Mouse (Mus musculus) embryonic facial prominence, embryonic 15.5 days (tissue): ENCODE data around the gene Hist1h3g. TPM values are rescaled to one million over a fixed set of nuclear protein-coding genes. Genes with fewer than 3 reads are reported as not detected.
"Not testable (repeated sequence)": the region's sequence is repeated elsewhere in the genome, so short reads cannot be mapped to it uniquely, and the experiment has no call there.

Source experiments
- ATAC-seq: fragments of 200-750 bp; cut with Nextera tagmentation; 2 replicates; pipeline ENCODE4 v1.8.0; 2017; ENCODE audit warnings: low read depth, moderate TSS enrichment; ENCODE audit not compliant: insufficient number of reproducible peaks, low FRiP score, low TSS enrichment
- H3K27ac ChIP-seq: fragments of 300-500 bp; sonication (generic); replicated peaks from 2 replicates; pipeline ENCODE4 v1.5.1; 2015; ENCODE audit warnings: mild to moderate bottlenecking, inconsistent platforms
- H3K27me3 ChIP-seq: fragments of 300-500 bp; sonication (generic); 2 replicates; pipeline ENCODE4 v1.6.1; 2015; ENCODE audit warnings: inconsistent platforms
- H3K36me3 ChIP-seq: fragments of 300-500 bp; sonication (generic); 2 replicates; pipeline ENCODE4 v1.6.1; 2015; ENCODE audit warnings: mild to moderate bottlenecking, inconsistent platforms
- H3K4me1 ChIP-seq: fragments of 300-500 bp; sonication (generic); 2 replicates; pipeline ENCODE4 v1.6.1; 2015; ENCODE audit warnings: inconsistent platforms
- H3K4me2 ChIP-seq: fragments of 300-500 bp; sonication (generic); replicated peaks from 2 replicates; pipeline ENCODE4 v1.6.1; 2015; ENCODE audit warnings: mild to moderate bottlenecking, inconsistent platforms
- H3K4me3 ChIP-seq: fragments of 300-500 bp; sonication (generic); replicated peaks from 2 replicates; pipeline ENCODE4 v1.5.1; 2015; ENCODE audit warnings: mild to moderate bottlenecking, inconsistent platforms
- H3K9ac ChIP-seq: fragments of 300-500 bp; sonication (generic); 2 replicates; pipeline ENCODE4 v1.6.1; 2015; ENCODE audit warnings: inconsistent platforms
- H3K9me3 ChIP-seq: fragments of 300-500 bp; sonication (generic); replicated peaks from 2 replicates; pipeline ENCODE4 v1.6.1; 2016; ENCODE audit warnings: inconsistent platforms
- WGBS: fragments of 180-500 bp; shearing (Covaris S2); methylation state at CpG from one replicate; pipeline ENCODE4 v1.1.7; 2015; 5-methylcytosine and 5-hydroxymethylcytosine counted together
- polyA plus RNA-seq: library from polyadenylated mRNA; unstranded; fragments of >200 nt; fragmentation: Nextera tagmentation; extraction: Ambion mirVana; gene quantifications from 2 replicates; pipeline ENCODE4 v1.2.1, GENCODE M21; 2015

Hist1h3g gene
- 3.2 and 5.3 TPM in 2 replicates for polyA plus RNA-seq

GRCm38 (mm10) chr13:23535137-23536075 lies at the start of gene Hist1h3g:
TSS of gene Hist1h3g (plus strand) at chr13:23535422.
- Histone ChIP-seq H3K4me2 (peak within 1 kb of the TSS; percentile 72), H3K9ac (peak within 1 kb of the TSS; percentile 35), H3K4me1 (peaks cover 29% of the 10 kb centered on the region), H3K4me3 (peak within 1 kb of the TSS; percentile 61), H3K27ac (peak within 1 kb of the TSS; percentile 92)
- not testable (repeated sequence) for H3K9me3 ChIP-seq, H3K27me3 ChIP-seq, H3K36me3 ChIP-seq
- peak; percentile 90 for ATAC-seq
- under 1% methylated on average over 47 of the region's 62 CpGs for WGBS

GRCm38 (mm10) chr13:23488400-23489322 lies 46.6 kb upstream of the Hist1h3g start, which contains the start of gene Btn2a2:
TSS of gene Btn2a2 (minus strand) at chr13:23488857.
- 0 out of 2 replicates have a peak, but pooled peaks cover 5% of the 10 kb centered on the region for H3K4me1 ChIP-seq
- peak; percentile 94 for ATAC-seq

GRCm38 (mm10) chr13:23490863-23491262 lies 44.4 kb upstream of the Hist1h3g start:
- H3K9ac ChIP-seq = no peak overlapping the region
- H3K4me2 ChIP-seq = no peak overlapping the region
- H3K9me3 ChIP-seq = no peaks in the 10 kb centered on the region
- no peaks in the 10 kb centered on the region for H3K36me3 ChIP-seq
- 61% methylated on average over 1 of the region's 1 CpGs for WGBS
- no peak for ATAC-seq
- no peaks in the 10 kb centered on the region for H3K27me3 ChIP-seq
- no peak overlapping the region for H3K27ac ChIP-seq
- 0 out of 2 replicates have a peak, but pooled peaks cover 5% of the 10 kb centered on the region for H3K4me1 ChIP-seq
- no peak overlapping the region for H3K4me3 ChIP-seq

More at GRCm38 (mm10) chr13:23488400-23489322, 46.6 kb upstream of the Hist1h3g start, which contains the start of gene Btn2a2:
- Histone ChIP-seq H3K4me2 (peak within 1 kb of the TSS; percentile 75), H3K27ac (no peak within 1 kb of the TSS), H3K9me3 (no peaks in the 10 kb centered on the region), H3K27me3 (no peaks in the 10 kb centered on the region), H3K9ac (no peak within 1 kb of the TSS), H3K4me3 (peak within 1 kb of the TSS; percentile 46), H3K36me3 (no peaks in the 10 kb centered on the region)
- 2% methylated on average over 13 of the region's 14 CpGs for WGBS

- no peaks in the 10 kb centered on the region for H3K9me3 ChIP-seq
- no peaks in the 10 kb centered on the region for H3K27me3 ChIP-seq
- H3K4me2 ChIP-seq = no peak overlapping the region
- no peak overlapping the region for H3K4me3 ChIP-seq
- no peak overlapping the region for H3K27ac ChIP-seq
- H3K9ac ChIP-seq = no peak overlapping the region
- no peak for ATAC-seq
- WGBS = 16% methylated on average over 1 of the region's 1 CpGs
- H3K4me1 ChIP-seq = 0 out of 2 replicates have a peak, but pooled peaks cover 5% of the 10 kb centered on the region
- H3K36me3 ChIP-seq = no peaks in the 10 kb centered on the region
These were observed 44.0 kb upstream of the Hist1h3g start for GRCm38 (mm10) chr13:23491263-23491662.

GRCm38 (mm10) chr13:23491990-23492389 lies 43.2 kb upstream of the Hist1h3g start:
- no peak overlapping the region for H3K27ac ChIP-seq
- ATAC-seq = no peak
- no peaks in the 10 kb centered on the region for H3K36me3 ChIP-seq
- 10% methylated on average over 14 of the region's 14 CpGs for WGBS
- H3K27me3 ChIP-seq = no peaks in the 10 kb centered on the region
- 0 out of 2 replicates have a peak, but pooled peaks cover 5% of the 10 kb centered on the region for H3K4me1 ChIP-seq
- no peak overlapping the region for H3K9ac ChIP-seq
- no peaks in the 10 kb centered on the region for H3K9me3 ChIP-seq
- peak overlapping the region; percentile 27 for H3K4me3 ChIP-seq
- H3K4me2 ChIP-seq = peak overlapping the region; percentile 37; the same call in 1 of the 2 replicates

GRCm38 (mm10) chr13:23495526-23495925 lies 39.7 kb upstream of the Hist1h3g start:
- Histone ChIP-seq H3K4me3 (no peak overlapping the region), H3K4me2 (no peak overlapping the region), H3K4me1 (peaks cover 16% of the 10 kb centered on the region; the same call in 1 of the 2 replicates), H3K9me3 (no peaks in the 10 kb centered on the region), H3K9ac (no peak overlapping the region), H3K27ac (no peak overlapping the region), H3K36me3 (no peaks in the 10 kb centered on the region), H3K27me3 (no peaks in the 10 kb centered on the region)
- WGBS = 71% methylated on average over 6 of the region's 6 CpGs
- no peak for ATAC-seq

GRCm38 (mm10) chr13:23497656-23498321 lies 37.4 kb upstream of the Hist1h3g start:
- H3K4me2 ChIP-seq = peak overlapping the region; percentile 41
- 6% methylated on average over 19 of the region's 19 CpGs for WGBS
- H3K9ac ChIP-seq = no peak overlapping the region
- H3K4me1 ChIP-seq = peaks cover 11% of the 10 kb centered on the region; the same call in 1 of the 2 replicates
- no peaks in the 10 kb centered on the region for H3K27me3 ChIP-seq
- H3K9me3 ChIP-seq = no peaks in the 10 kb centered on the region
- H3K27ac ChIP-seq = no peak overlapping the region
- no peak for ATAC-seq
- peak overlapping the region; percentile 34 for H3K4me3 ChIP-seq
- H3K36me3 ChIP-seq = no peaks in the 10 kb centered on the region

GRCm38 (mm10) chr13:23498653-23499052 lies 36.6 kb upstream of the Hist1h3g start:
- Histone ChIP-seq H3K4me3 (peak overlapping the region; percentile 34), H3K4me1 (peaks cover 13% of the 10 kb centered on the region; the same call in 1 of the 2 replicates), H3K27ac (no peak overlapping the region), H3K4me2 (peak overlapping the region; percentile 41), H3K36me3 (no peaks in the 10 kb centered on the region), H3K9ac (no peak overlapping the region), H3K9me3 (no peaks in the 10 kb centered on the region), H3K27me3 (no peaks in the 10 kb centered on the region)
- 4% methylated on average over 10 of the region's 10 CpGs for WGBS
- no peak for ATAC-seq

GRCm38 (mm10) chr13:23499943-23500342 lies 35.3 kb upstream of the Hist1h3g start:
- Histone ChIP-seq H3K4me2 (no peak overlapping the region), H3K4me1 (peaks cover 15% of the 10 kb centered on the region; the same call in 1 of the 2 replicates), H3K9ac (no peak overlapping the region), H3K4me3 (no peak overlapping the region), H3K9me3 (no peaks in the 10 kb centered on the region), H3K27me3 (no peaks in the 10 kb centered on the region), H3K36me3 (no peaks in the 10 kb centered on the region), H3K27ac (no peak overlapping the region)
- no peak for ATAC-seq
- 11% methylated on average over 7 of the region's 7 CpGs for WGBS

- Histone ChIP-seq H3K4me3 (no peak overlapping the region), H3K9ac (no peak overlapping the region), H3K36me3 (no peaks in the 10 kb centered on the region), H3K27me3 (no peaks in the 10 kb centered on the region), H3K4me1 (peaks cover 22% of the 10 kb centered on the region; the same call in 1 of the 2 replicates), H3K9me3 (no peaks in the 10 kb centered on the region), H3K4me2 (no peak overlapping the region), H3K27ac (no peak overlapping the region)
- ATAC-seq = 0 out of 2 replicates have a peak, but pooled peaks have one; percentile 50
- WGBS = 4% methylated on average over 17 of the region's 17 CpGs
These were observed 34.6 kb upstream of the Hist1h3g start for GRCm38 (mm10) chr13:23500424-23501200.
